Mouse (Mus musculus) spleen, postnatal 14 days (tissue): ENCODE data around the gene Rbm20.

Experiments used
- DNase-seq, 2 experiments: peaks; one replicate each; pipeline ENCODE4 v3.0.0; 2021 to 2022; ENCODE audit warnings: low spot score in 2 of 2

Gene Rbm20

GRCm38 (mm10) chr19:53757432-53758109 lies 80.5 kb downstream of the Rbm20 start:
- DNase-seq = no peak

DNA sequence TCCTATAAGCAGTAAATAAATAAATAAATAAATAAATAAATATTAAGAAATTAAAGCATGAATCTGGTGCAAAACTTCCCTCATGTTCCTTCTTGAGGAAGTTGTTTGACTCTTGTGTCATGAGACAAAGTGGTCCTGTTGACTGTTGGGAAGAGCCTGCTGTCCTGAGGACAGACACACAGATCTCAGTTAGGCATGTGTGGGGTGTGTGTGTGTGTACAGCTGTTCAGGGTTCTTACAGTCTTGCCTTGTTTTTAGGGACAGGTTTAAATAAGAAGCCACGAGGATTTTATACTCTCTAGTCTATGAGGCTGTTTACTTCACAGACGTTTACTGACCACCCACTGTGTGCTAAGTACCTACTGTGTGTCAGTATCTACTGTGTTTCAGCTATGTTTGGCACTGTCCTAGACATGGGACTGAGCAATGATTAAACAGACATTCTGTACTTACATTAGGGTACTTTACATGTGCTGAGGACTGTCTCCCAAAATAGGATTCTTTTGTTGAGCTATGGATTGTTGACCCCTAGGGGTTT lies 81.8 kb downstream of the Rbm20 start:
- no peak for DNase-seq

GRCm38 (mm10) chr19:53760125-53761101 lies 83.3 kb downstream of the Rbm20 start:
- no peak for DNase-seq

GRCm38 (mm10) chr19:53762749-53763438 lies 85.8 kb downstream of the Rbm20 start:
- no peak for DNase-seq

GRCm38 (mm10) chr19:53764688-53765478 lies 87.8 kb downstream of the Rbm20 start:
- no peak for DNase-seq

- DNase-seq = no peak
These were observed 91.4 kb downstream of the Rbm20 start for GRCm38 (mm10) chr19:53768478-53768877.

DNA sequence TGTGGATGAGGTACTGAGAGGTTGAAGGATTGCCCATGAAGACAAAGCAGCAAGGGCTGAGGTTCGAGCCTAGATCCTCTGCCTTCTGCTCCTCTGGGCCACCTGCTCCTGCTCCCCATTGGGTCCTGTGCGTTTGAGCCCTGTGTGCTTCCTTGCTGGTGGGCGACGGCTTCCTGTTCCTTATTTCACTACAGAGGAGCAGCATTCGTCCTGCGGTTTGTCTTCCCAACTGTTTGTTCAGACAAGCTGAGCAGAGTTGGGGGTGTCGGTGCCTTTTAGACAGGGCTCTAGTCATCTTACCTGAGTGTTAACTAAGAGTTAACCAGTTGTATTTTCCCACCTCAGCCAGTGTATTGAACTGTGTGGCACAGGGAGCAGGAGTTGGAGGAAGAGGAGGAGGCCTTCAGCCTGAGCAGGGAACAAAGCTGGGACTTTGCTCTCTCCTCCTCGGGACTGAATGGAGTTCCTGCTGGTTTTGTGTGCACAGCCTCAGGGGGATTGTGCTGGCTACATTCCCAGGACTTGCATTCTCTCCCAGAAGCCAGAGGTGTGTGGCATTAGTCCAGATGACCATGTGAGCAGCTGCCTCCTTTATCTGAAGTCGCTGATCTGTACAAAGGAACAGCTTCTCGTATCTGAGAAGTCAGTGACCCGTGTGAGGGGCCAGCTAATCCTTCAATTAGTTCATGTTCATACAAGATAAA lies 97.0 kb downstream of the Rbm20 start:
- no peak for DNase-seq

- DNase-seq = no peak
These were observed 97.7 kb downstream of the Rbm20 start for GRCm38 (mm10) chr19:53774641-53775350.

GRCm38 (mm10) chr19:53779402-53779801 lies 102.3 kb downstream of the Rbm20 start:
- no peak for DNase-seq

- no peak for DNase-seq
These were observed 102.7 kb downstream of the Rbm20 start for GRCm38 (mm10) chr19:53779818-53780217.

GRCm38 (mm10) chr19:53780752-53781602 lies 103.9 kb downstream of the Rbm20 start:
- DNase-seq = no peak

- DNase-seq = no peak
These were observed 104.7 kb downstream of the Rbm20 start for GRCm38 (mm10) chr19:53781826-53782225.

DNA sequence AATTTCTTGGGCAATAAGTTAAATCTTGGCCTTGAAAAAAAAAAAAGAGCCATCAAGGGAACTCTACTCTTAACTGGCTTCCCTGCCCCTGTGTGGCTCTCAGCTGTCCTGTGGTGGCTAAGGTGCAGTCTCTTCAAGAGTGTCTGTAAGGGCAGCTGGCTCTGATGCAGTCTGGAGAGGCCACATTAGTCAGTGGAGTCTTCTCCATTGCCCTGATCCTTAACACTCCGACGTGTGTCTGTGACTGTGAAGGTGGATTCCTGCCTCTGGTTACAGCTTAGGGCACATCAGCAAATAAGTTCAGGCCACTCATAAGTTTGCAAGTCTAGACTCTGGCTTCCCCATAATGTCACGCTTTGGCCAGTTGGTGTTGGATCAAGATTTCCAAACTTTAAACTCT lies 108.2 kb downstream of the Rbm20 start:
- no peak for DNase-seq

- no peak for DNase-seq
These were observed 109.1 kb downstream of the Rbm20 start for GRCm38 (mm10) chr19:53786239-53786638.

- no peak for DNase-seq
These were observed 109.7 kb downstream of the Rbm20 start for GRCm38 (mm10) chr19:53786836-53787235.

DNA sequence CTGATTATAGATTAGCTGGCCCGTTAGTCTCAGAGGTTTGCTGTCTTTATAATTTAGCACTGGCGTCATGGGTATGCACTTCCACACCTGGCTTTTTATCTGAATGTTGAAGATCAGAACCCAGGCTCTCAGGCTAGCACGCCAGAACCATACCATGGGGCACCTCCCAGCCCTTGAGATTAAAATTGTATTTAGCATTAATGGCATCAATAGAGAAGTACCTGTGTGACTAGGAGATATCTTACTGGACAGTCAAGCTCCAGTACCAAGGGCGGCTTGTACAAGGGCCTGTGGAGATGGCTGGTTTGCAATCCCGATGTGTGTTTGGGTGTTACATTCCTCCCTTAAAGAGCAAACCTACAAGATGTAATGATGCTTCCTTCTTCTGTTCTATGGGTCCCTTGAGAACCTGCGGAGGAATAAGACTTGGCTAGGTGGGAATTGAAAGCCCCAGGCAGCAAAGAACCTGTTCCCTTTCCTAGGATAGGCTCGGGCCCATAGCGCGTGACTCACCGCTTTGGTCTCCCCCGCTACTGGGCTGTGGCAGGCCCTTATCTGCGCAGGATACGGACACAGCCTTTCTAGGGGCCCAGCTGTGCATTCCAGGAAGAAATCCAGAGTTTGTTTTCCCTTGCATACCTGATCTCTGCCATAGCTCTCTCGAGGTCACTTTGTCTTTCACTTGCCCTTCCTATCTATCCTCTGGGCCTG lies 111.7 kb downstream of the Rbm20 start:
- no peak for DNase-seq

DNA sequence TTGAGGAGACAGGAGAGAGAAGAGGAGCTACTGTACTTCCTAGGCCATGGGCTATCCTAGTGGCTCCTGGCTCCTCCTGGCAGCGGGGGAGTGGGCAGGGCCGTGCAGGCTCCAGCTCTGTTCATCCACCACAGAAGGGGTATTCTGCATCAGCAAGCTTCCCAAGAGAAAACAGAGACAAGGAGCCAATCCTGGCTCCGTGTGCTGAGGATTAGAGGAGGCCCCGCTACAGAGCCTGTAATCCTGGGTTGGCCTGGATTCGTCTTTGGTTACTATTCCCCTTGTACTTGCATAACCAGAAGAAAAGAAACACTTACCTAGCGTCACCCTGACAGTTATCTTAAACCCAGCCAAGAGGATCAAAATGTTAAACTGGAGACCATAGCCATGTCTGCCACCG lies 112.5 kb downstream of the Rbm20 start:
- DNase-seq = no peak
